Comparison of ENCODE assay signal across 35 mouse cellular contexts in the genomic region with DNA sequence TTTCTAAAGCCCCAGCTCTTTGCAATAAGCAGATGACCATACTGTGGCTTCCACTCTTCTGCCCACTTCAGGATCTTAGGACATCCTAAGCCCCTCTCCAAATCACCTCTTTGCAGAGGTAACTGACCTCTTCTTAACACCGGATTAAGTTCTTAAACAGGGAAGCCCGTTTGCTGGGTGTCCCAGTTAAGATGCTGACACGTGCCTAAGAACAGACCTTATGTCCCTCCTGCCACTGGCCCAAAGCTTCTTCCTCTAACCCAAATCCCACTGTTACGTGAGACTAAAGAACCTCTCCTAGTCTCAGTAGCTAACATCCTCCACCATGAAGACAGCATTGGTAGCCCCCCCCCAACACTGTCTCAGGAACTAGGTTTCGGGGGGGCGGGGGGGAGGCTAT.
"Had no signal": no experiment of that assay in that cellular context is flagged by ENCODE, and none has a peak within 500 bp of the region (broad histone marks: within the 10 kb centered on the region; RNA-seq: fewer than 3 reads in every experiment).

No protein-coding gene starts in this region.

- DNase-seq: heart, postnatal 10 days; heart, postnatal 14 days; heart, postnatal 36 days; heart, postnatal 4 days; kidney, adult 11 months; kidney, adult 18-20 months; kidney, adult 2 months; kidney, adult 8-10 months; kidney, adult 9 months; kidney, postnatal 10 days; kidney, postnatal 14 days; kidney, postnatal 25 days; kidney, postnatal 36 days; kidney, postnatal 4 days; layer of hippocampus, adult 9-11 months; layer of hippocampus, postnatal 36 days had no signal

- H3K9me3 ChIP-seq: heart, embryonic 10.5 days; heart, embryonic 12.5 days; heart, embryonic 13.5 days; heart, embryonic 15.5 days; hindbrain, embryonic 10.5 days; hindbrain, embryonic 12.5 days; hindbrain, embryonic 13.5 days; hindbrain, embryonic 15.5 days; intestine, embryonic 15.5 days; kidney, embryonic 15.5 days had no signal

- H3K4me1 ChIP-seq: intestine, embryonic 15.5 days had no signal

- H3K27me3 ChIP-seq: heart, embryonic 12.5 days; heart, embryonic 13.5 days; heart, embryonic 15.5 days; hindbrain, embryonic 12.5 days; hindbrain, embryonic 13.5 days; hindbrain, embryonic 15.5 days; intestine, embryonic 15.5 days; kidney, embryonic 15.5 days had no signal

- H3K4me2 ChIP-seq: heart, embryonic 11.5 days; heart, embryonic 12.5 days; heart, embryonic 13.5 days; heart, embryonic 15.5 days; hindbrain, embryonic 12.5 days; hindbrain, embryonic 13.5 days; hindbrain, embryonic 14.5 days; hindbrain, embryonic 15.5 days; intestine, embryonic 15.5 days; kidney, embryonic 15.5 days had no signal

- H3K9ac ChIP-seq: heart, embryonic 12.5 days; heart, embryonic 13.5 days; heart, embryonic 15.5 days; hindbrain, embryonic 12.5 days; hindbrain, embryonic 13.5 days; hindbrain, embryonic 14.5 days; hindbrain, embryonic 15.5 days; intestine, embryonic 15.5 days; kidney, embryonic 15.5 days had no signal

- H3K4me3 ChIP-seq: heart, embryonic 10.5 days; heart, embryonic 12.5 days; heart, embryonic 13.5 days; heart, embryonic 15.5 days; hindbrain, embryonic 10.5 days; hindbrain, embryonic 12.5 days; hindbrain, embryonic 13.5 days; hindbrain, embryonic 15.5 days; intestine, embryonic 15.5 days; kidney, embryonic 15.5 days; layer of hippocampus, adult 2 months had no signal

- H3K36me3 ChIP-seq: heart, embryonic 10.5 days; heart, embryonic 12.5 days; heart, embryonic 13.5 days; heart, embryonic 15.5 days; hindbrain, embryonic 10.5 days; hindbrain, embryonic 12.5 days; hindbrain, embryonic 13.5 days; hindbrain, embryonic 15.5 days; intestine, embryonic 15.5 days; kidney, embryonic 15.5 days had no signal

- H3K27ac ChIP-seq: heart, embryonic 10.5 days; heart, embryonic 13.5 days; heart, embryonic 15.5 days; hindbrain, embryonic 10.5 days; hindbrain, embryonic 12.5 days; hindbrain, embryonic 13.5 days; hindbrain, embryonic 14.5 days; hindbrain, embryonic 15.5 days; hindbrain, postnatal 0 days; intestine, embryonic 15.5 days; kidney, embryonic 15.5 days; kidney, postnatal 0 days; layer of hippocampus, adult 2 months had no signal

- ATAC-seq: hindbrain, embryonic 16.5 days; hindbrain, postnatal 0 days; inflammation-experienced regulatory T-cells, adult 6 months; intestine, embryonic 15.5 days; intestine, embryonic 16.5 days; intestine, postnatal 0 days had no signal
